Mouse (Mus musculus): ENCODE measurements around the gene 4931409K22Rik.

- no peak for TF ChIP-seq CTCF (IDR thresholded peaks at IDR 0.05; ENCODE audit: low read depth, low read length)
- TF ChIP-seq POLR2A (IDR thresholded peaks at IDR 0.05; ENCODE audit: insufficient read depth, low read length) = no peak
Measured at GRCm38 (mm10) chr5:24523806-24524205, 32.8 kb downstream of the 4931409K22Rik start.
